Mouse (Mus musculus) testis, adult 2 months (tissue): ENCODE data around the gene Sorl1. TPM values are rescaled to one million over a fixed set of nuclear protein-coding genes. Genes with fewer than 3 reads are reported as not detected.

Source experiments
- H3K27ac ChIP-seq: fragments of 200-500 bp; 2 replicates; pipeline ENCODE4 v1.5.1; 2012; ENCODE audit warnings: low read depth, low read length; ENCODE audit not compliant: control insufficient read depth, insufficient read depth
- H3K27me3 ChIP-seq: fragments of 200-500 bp; 2 replicates; pipeline ENCODE4 v1.6.1; 2012; ENCODE audit warnings: mild to moderate bottlenecking, low read length, moderate library complexity; ENCODE audit not compliant: control insufficient read depth, insufficient read depth
- H3K36me3 ChIP-seq: fragments of 200-500 bp; 2 replicates; pipeline ENCODE4 v1.6.1; 2012; ENCODE audit warnings: mild to moderate bottlenecking, low read length; ENCODE audit not compliant: control insufficient read depth, insufficient read depth
- H3K4me1 ChIP-seq: fragments of 200-500 bp; 2 replicates; pipeline ENCODE4 v1.6.1; 2012; ENCODE audit warnings: low read length; ENCODE audit not compliant: control insufficient read depth, insufficient read depth
- H3K4me3 ChIP-seq: fragments of 200-500 bp; 2 replicates; pipeline ENCODE4 v1.5.1; 2012; ENCODE audit warnings: low read depth, mild to moderate bottlenecking, low read length, moderate library complexity, mixed read lengths; ENCODE audit not compliant: control insufficient read depth
- CTCF ChIP-seq: fragments of 200-500 bp; IDR thresholded peaks from 2 replicates; pipeline ENCODE4 v1.5.1; 2012; ENCODE audit warnings: low read depth, mild to moderate bottlenecking, inconsistent platforms, low read length, moderate library complexity; ENCODE audit not compliant: control insufficient read depth, insufficient read depth, insufficient replicate concordance
- POLR2A ChIP-seq: fragments of 200-500 bp; IDR thresholded peaks from 2 replicates; pipeline ENCODE4 v1.6.1; 2012; ENCODE audit warnings: low read depth, mild to moderate bottlenecking, inconsistent platforms, low read length, moderate library complexity; ENCODE audit not compliant: control insufficient read depth
- polyA plus RNA-seq: library from polyadenylated mRNA; depleted of rRNA; stranded (reverse); fragments of >200 nt; gene quantifications from 2 replicates; pipeline ENCODE4 v1.2.3, GENCODE M21; 2012

Gene Sorl1
- polyA plus RNA-seq, 1 experiment: 3.7 TPM

- no peaks in the 10 kb centered on the region for H3K27me3 ChIP-seq
- peaks cover 6% of the 10 kb centered on the region for H3K4me1 ChIP-seq
- TF ChIP-seq CTCF (no peak), POLR2A (no peak)
- no peaks in the 10 kb centered on the region for H3K36me3 ChIP-seq
- H3K27ac ChIP-seq: no peak overlapping the region
- no peak overlapping the region for H3K4me3 ChIP-seq
These were observed 170.6 kb downstream of the Sorl1 start for GRCm38 (mm10) chr9:41953486-41953885.

GRCm38 (mm10) chr9:41952650-41953204, 171.4 kb downstream of the Sorl1 start:
- Histone ChIP-seq H3K4me3 (no peak overlapping the region), H3K36me3 (no peaks in the 10 kb centered on the region), H3K27me3 (no peaks in the 10 kb centered on the region), H3K4me1 (peaks cover 6% of the 10 kb centered on the region), H3K27ac (no peak overlapping the region)
- no peak for TF ChIP-seq CTCF
- no peak for TF ChIP-seq POLR2A

- Histone ChIP-seq H3K36me3 (no peaks in the 10 kb centered on the region), H3K4me1 (peaks cover 6% of the 10 kb centered on the region), H3K4me3 (peak overlapping the region; percentile 9), H3K27ac (peak overlapping the region; percentile 10; the same call in 1 of the 2 replicates), H3K27me3 (no peaks in the 10 kb centered on the region)
- TF ChIP-seq CTCF: no peak
- TF ChIP-seq POLR2A: no peak
These were observed 172.5 kb downstream of the Sorl1 start for GRCm38 (mm10) chr9:41951472-41952129.

- peaks cover 6% of the 10 kb centered on the region for H3K4me1 ChIP-seq
- TF ChIP-seq CTCF: peak; percentile 91
- no peak for TF ChIP-seq POLR2A
- H3K4me3 ChIP-seq: peak overlapping the region; percentile 50
- H3K27ac ChIP-seq: peak overlapping the region; percentile 87
- no peaks in the 10 kb centered on the region for H3K27me3 ChIP-seq
- H3K36me3 ChIP-seq: no peaks in the 10 kb centered on the region
These were observed 173.1 kb downstream of the Sorl1 start for GRCm38 (mm10) chr9:41950991-41951451.

GRCm38 (mm10) chr9:41950109-41950990, 173.7 kb downstream of the Sorl1 start:
- Histone ChIP-seq H3K36me3 (no peaks in the 10 kb centered on the region), H3K27me3 (no peaks in the 10 kb centered on the region), H3K27ac (peak overlapping the region; percentile 87), H3K4me1 (peaks cover 6% of the 10 kb centered on the region), H3K4me3 (peak overlapping the region; percentile 50)
- TF ChIP-seq CTCF: peak; percentile 55; the same call in 1 of the 2 replicates
- no peak for TF ChIP-seq POLR2A

GRCm38 (mm10) chr9:41949476-41949875, 174.6 kb downstream of the Sorl1 start:
- H3K27ac ChIP-seq: peak overlapping the region; percentile 19
- no peaks in the 10 kb centered on the region for H3K27me3 ChIP-seq
- TF ChIP-seq POLR2A: no peak
- no peak for TF ChIP-seq CTCF
- H3K36me3 ChIP-seq: no peaks in the 10 kb centered on the region
- peaks cover 6% of the 10 kb centered on the region for H3K4me1 ChIP-seq
- H3K4me3 ChIP-seq: no peak overlapping the region

GRCm38 (mm10) chr9:41944964-41945363, 179.1 kb downstream of the Sorl1 start:
- Histone ChIP-seq H3K27me3 (no peaks in the 10 kb centered on the region), H3K4me3 (no peak overlapping the region), H3K36me3 (no peaks in the 10 kb centered on the region), H3K4me1 (peaks cover under 1% of the 10 kb centered on the region; the same call in 1 of the 2 replicates), H3K27ac (no peak overlapping the region)
- TF ChIP-seq POLR2A: no peak
